In the genomic region with DNA sequence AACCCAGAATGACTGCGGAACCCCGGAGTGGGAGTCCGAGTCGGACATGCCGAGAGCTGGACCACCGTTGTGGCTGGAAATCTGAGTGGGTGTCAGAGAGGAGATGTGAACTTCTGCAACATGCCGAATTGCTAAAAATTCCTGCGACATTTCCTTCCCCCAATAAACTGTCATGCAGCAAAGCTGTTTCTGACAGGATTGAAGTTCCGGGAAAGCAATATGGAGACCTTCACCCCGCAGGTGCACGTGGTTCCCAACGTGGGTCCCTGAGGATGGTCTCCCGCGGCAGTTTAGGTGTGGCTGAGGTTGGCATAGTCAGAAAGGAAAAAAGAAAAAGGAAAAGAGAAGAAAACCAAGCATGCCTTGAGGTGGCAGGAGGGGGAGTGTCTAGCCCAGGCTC, we compare ENCODE assay signal across 21 mouse cellular contexts.
DNase-seq lines count a peak whose midpoint lies in the region.
"Had no signal": no experiment of that assay in that cellular context is flagged by ENCODE, and none has a peak within 500 bp of the region (broad histone marks: within the 10 kb centered on the region; RNA-seq: fewer than 3 reads in every experiment).

No protein-coding gene starts in this region.

- no peak overlapping the region for H3K4me3 ChIP-seq in heart, embryonic 10.5 days
- no peak overlapping the region for H3K4me3 ChIP-seq in embryonic facial prominence, embryonic 10.5 days
- H3K4me3 ChIP-seq: embryonic facial prominence, embryonic 15.5 days; forebrain, embryonic 12.5 days; forebrain, embryonic 15.5 days; heart, embryonic 13.5 days; hindbrain, embryonic 12.5 days; intestine, embryonic 15.5 days had no signal

- no peaks in the 10 kb centered on the region for H3K36me3 ChIP-seq in heart, embryonic 10.5 days
- H3K36me3 ChIP-seq in embryonic facial prominence, embryonic 10.5 days (replicated peaks) = no peaks in the 10 kb centered on the region
- H3K36me3 ChIP-seq: embryonic facial prominence, embryonic 15.5 days; forebrain, embryonic 12.5 days; forebrain, embryonic 15.5 days; heart, embryonic 13.5 days; hindbrain, embryonic 12.5 days; intestine, embryonic 15.5 days had no signal

- H3K4me1 ChIP-seq in heart, embryonic 10.5 days = peaks cover 32% of the 10 kb centered on the region
- peaks cover 51% of the 10 kb centered on the region for H3K4me1 ChIP-seq in embryonic facial prominence, embryonic 10.5 days
- H3K4me1 ChIP-seq: forebrain, embryonic 12.5 days; forebrain, embryonic 15.5 days had no signal

- DNase-seq in heart, embryonic 10.5 days (ENCODE audit: low spot score) = peak; percentile 59
- no peak for DNase-seq in heart, postnatal 14 days
- DNase-seq in brain, adult 2 months (ENCODE audit: low read depth, low spot score) = peak; percentile 28
- no peak for DNase-seq in embryonic facial prominence, embryonic 10.5 days (ENCODE audit: low spot score)
- no peak for DNase-seq in layer of hippocampus, adult 18-20 months (ENCODE audit: low spot score in 2 of 2)
- DNase-seq in kidney, postnatal 4 days = no peak
- DNase-seq: adrenal gland, adult 2 months; adrenal gland, postnatal 14 days; cerebellum, adult 11-12 months; cerebellum, adult 8-10 months; cerebellum, postnatal 10 days; cerebellum, postnatal 36 days; embryo, embryonic 11 days; gastrocnemius, postnatal 10 days; gastrocnemius, postnatal 36 days had no signal

- no peaks in the 10 kb centered on the region for H3K9me3 ChIP-seq in heart, embryonic 10.5 days
- H3K9me3 ChIP-seq in embryonic facial prominence, embryonic 10.5 days = no peaks in the 10 kb centered on the region
- H3K9me3 ChIP-seq: embryonic facial prominence, embryonic 15.5 days; forebrain, embryonic 12.5 days; forebrain, embryonic 15.5 days; heart, embryonic 13.5 days; hindbrain, embryonic 12.5 days; intestine, embryonic 15.5 days had no signal

- H3K27ac ChIP-seq in heart, embryonic 10.5 days = no peak overlapping the region
- peak overlapping the region; percentile 48 for H3K27ac ChIP-seq in embryonic facial prominence, embryonic 10.5 days (replicated peaks)
- H3K27ac ChIP-seq: embryonic facial prominence, embryonic 15.5 days; forebrain, embryonic 12.5 days; forebrain, embryonic 15.5 days; heart, embryonic 13.5 days; intestine, embryonic 15.5 days had no signal

- intact Hi-C loops in heart, postnatal 14 days (cut with DNase I) = loop anchor here (5.0 kb wide), 1 partner anchor 135 kb away; no protein-coding TSS in a partner anchor

- H3K27me3 ChIP-seq in heart, embryonic 10.5 days (ENCODE audit: insufficient read depth, poor library complexity, severe bottlenecking) = peaks cover 13% of the 10 kb centered on the region; the same call in 1 of the 2 replicates
- H3K27me3 ChIP-seq in embryonic facial prominence, embryonic 10.5 days (replicated peaks; ENCODE audit: low read depth, poor library complexity, severe bottlenecking) = no peaks in the 10 kb centered on the region; the same call in 1 of the 2 replicates
- H3K27me3 ChIP-seq: embryonic facial prominence, embryonic 15.5 days; forebrain, embryonic 12.5 days; forebrain, embryonic 15.5 days; hindbrain, embryonic 12.5 days; intestine, embryonic 15.5 days had no signal

- 88% methylated on average over 14 of the region's 14 CpGs for WGBS in heart, embryonic 10.5 days
- 90% methylated on average over 14 of the region's 14 CpGs for WGBS in embryonic facial prominence, embryonic 10.5 days

Comparison
In these comparisons a context has a peak if more than half of its experiments do, and no peak if none do; other contexts are left out.
1. DNase-seq: peak in heart, embryonic 10.5 days (single experiment) and brain, adult 2 months (single experiment); none in heart, postnatal 14 days (0 of 2), embryonic facial prominence, embryonic 10.5 days (single experiment), layer of hippocampus, adult 18-20 months (0 of 2) and kidney, postnatal 4 days (0 of 2).